Mouse (Mus musculus) myocyte (in vitro differentiated cells): ENCODE data around the gene Myo18b.

ENCODE experiments used
- CEBPB ChIP-seq: IDR thresholded peaks from 2 replicates; pipeline ENCODE4 v1.6.1; 2011; ENCODE audit warnings: mild to moderate bottlenecking, moderate library complexity; ENCODE audit not compliant: poor library complexity, insufficient read depth, severe bottlenecking
- E2F4 ChIP-seq: IDR thresholded peaks from one replicate; pipeline ENCODE4 v1.6.1; 2011; ENCODE audit warnings: mild to moderate bottlenecking, control low read depth, moderate library complexity; ENCODE audit not compliant: insufficient read depth
- POLR2A ChIP-seq: IDR thresholded peaks from one replicate; pipeline ENCODE4 v1.6.1; 2011; ENCODE audit warnings: low read depth, mild to moderate bottlenecking, control low read depth, moderate library complexity; ENCODE audit not compliant: insufficient read length
- POLR2AphosphoS2 ChIP-seq: IDR thresholded peaks from one replicate; pipeline ENCODE4 v1.6.1; 2011; ENCODE audit warnings: low read depth, control low read depth; ENCODE audit not compliant: insufficient read length
- TCF12 ChIP-seq: IDR thresholded peaks from one replicate; pipeline ENCODE4 v1.6.1; 2011; ENCODE audit warnings: mild to moderate bottlenecking, control low read depth; ENCODE audit not compliant: poor library complexity, insufficient read depth, severe bottlenecking
- TCF3 ChIP-seq: IDR thresholded peaks from one replicate; pipeline ENCODE4 v1.6.1; 2011; ENCODE audit warnings: low read depth, control low read depth; ENCODE audit not compliant: insufficient read length
- USF1 ChIP-seq: IDR thresholded peaks from one replicate; pipeline ENCODE4 v1.6.1; 2011; ENCODE audit warnings: low read depth, mild to moderate bottlenecking, control low read depth, moderate library complexity

- TF ChIP-seq TCF3, result no peak
- TF ChIP-seq POLR2AphosphoS2, result no peak
- TF ChIP-seq POLR2A, result no peak
- TF ChIP-seq CEBPB, result no peak
- no peak for TF ChIP-seq TCF12
- no peak for TF ChIP-seq E2F4
- no peak for TF ChIP-seq USF1
Measured at GRCm38 (mm10) chr5:112886687-112887491, 9.3 kb downstream of the Myo18b start.
